Mouse (Mus musculus): ENCODE results near the gene Snph.

DNA sequence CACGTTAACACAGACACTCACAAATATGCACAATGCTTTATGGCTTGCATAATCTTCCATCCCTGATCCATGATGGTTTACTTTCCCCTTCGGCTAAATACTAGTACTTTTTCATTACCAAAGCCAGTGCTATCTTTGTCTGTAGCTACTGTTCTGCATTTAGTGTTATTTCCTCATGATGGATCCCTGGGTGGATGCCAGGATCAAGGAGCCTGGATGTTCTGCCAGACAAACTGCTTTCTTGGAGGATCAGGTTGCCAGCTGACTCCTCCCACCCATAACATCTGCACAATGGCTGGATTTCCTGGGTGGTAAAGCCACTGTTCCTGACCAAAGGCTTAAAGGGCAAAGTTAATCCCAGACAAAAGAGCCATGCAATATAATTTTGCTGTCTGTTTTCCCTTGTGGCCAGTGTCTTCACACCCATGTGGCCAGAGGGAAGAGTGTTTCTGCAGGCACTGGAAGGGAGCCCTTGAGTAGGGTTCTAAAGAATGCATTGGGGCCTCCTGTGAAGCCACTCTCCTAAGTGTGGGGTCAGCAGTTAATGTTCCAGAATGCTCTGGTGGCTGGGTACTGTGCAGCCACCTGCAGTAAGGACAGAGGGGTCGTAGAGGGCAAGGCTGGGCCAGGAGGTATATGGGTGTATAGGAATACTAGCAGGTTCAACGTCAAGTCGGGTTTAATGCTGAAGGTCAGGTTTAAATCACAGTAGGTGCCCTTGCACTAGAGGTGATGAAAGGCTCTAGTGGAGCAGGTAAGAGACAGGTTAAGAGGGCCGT, 15.7 kb downstream of the Snph start:
- TF ChIP-seq CTCF (IDR thresholded peaks at IDR 0.05; ENCODE audit: borderline replicate concordance, insufficient read depth, low read depth, low read length) (no peak), POLR2A (IDR thresholded peaks at IDR 0.05; ENCODE audit: borderline replicate concordance, insufficient read depth, low read length) (no peak)
